Mouse (Mus musculus): ENCODE results near the gene Gpatch4. TPM values are rescaled to one million over a fixed set of nuclear protein-coding genes. Genes with fewer than 3 reads are reported as not detected.
A peak's percentile ranks its signal among the peaks of the same experiment; 100 is the strongest.

Gpatch4 gene
- 27.7 and 27.8 TPM in 2 replicates for polyA plus RNA-seq (2011; ENCODE audit: insufficient read depth, insufficient read length, low read depth, missing spikeins)

DNA sequence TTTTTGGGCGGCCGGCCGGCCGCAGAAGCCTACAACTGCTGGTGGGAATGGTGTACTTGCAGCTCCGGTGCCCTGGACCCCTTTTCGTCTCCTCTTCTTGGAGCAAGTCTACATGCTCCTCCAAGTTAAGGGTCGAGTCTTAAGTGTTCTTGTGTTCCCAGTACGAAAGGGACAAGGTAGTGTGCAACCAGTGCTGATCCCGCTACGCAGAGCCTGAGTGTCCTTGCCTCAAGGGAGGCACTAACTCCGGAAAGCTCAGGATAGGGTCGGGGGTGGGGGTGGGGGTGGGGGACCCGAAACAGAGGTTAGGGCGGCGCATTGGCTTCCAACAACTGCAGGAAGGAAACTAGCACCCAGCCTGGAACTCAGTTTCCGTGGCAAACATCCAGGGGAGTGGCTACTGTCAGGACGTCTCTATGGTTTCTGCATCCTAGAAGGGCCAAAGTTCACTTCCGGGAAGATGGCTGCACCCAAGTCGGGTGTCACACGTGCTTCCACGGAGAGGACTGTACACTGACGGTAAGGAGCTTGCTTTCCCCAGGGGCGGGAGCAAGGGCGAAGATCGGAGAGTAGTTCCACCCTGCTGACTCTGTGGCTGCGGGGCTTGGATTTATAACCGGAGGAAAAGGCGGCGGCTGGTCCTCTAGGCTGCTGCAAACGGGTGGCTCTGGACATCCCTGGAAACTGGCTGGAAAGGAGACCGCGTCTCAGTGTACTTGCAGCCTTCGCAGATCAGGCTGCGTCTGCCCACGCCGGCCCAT, at the start of gene Gpatch4:
TSS of gene Gpatch4 (plus strand) at position 448 of the 761 bp plus-strand sequence.
- peak within 1 kb of the TSS; percentile 93 for H3K4me3 ChIP-seq (ENCODE audit: low read depth, low read length)
- no peaks in the 10 kb centered on the region for H3K27me3 ChIP-seq (ENCODE audit: control insufficient read depth, insufficient read depth, low read length, poor library complexity, severe bottlenecking)
- no peaks in the 10 kb centered on the region for H3K4me1 ChIP-seq (ENCODE audit: control insufficient read depth, insufficient read depth, low read length)
- no peak within 1 kb of the TSS for H3K27ac ChIP-seq (ENCODE audit: insufficient read depth, low read length)
- no peaks in the 10 kb centered on the region for H3K9me3 ChIP-seq (replicated peaks; ENCODE audit: control insufficient read depth, insufficient read depth, low read length, poor library complexity, severe bottlenecking)
- H3K9ac ChIP-seq (ENCODE audit: low read depth, poor library complexity, severe bottlenecking), result peak within 1 kb of the TSS; percentile 60
- TF ChIP-seq POLR2A (IDR thresholded peaks at IDR 0.05; ENCODE audit: insufficient read depth, low read length), result peak; percentile 53
- TF ChIP-seq EP300 (IDR thresholded peaks at IDR 0.05; ENCODE audit: insufficient read depth, low read depth, low read length), result peak; percentile 33; the same call in 1 of the 2 replicates
- TF ChIP-seq CTCF (IDR thresholded peaks at IDR 0.05; ENCODE audit: low read depth, low read length), result no peak
- no peaks in the 10 kb centered on the region for H3K36me3 ChIP-seq (ENCODE audit: control insufficient read depth, insufficient read depth, low read length, poor library complexity, severe bottlenecking)

GRCm38 (mm10) chr3:87993436-87993835, 49.5 kb upstream of the Gpatch4 start:
- no peaks in the 10 kb centered on the region for H3K27me3 ChIP-seq (ENCODE audit: control insufficient read depth, insufficient read depth, low read length, poor library complexity, severe bottlenecking)
- H3K4me3 ChIP-seq (ENCODE audit: low read depth, low read length), result no peak overlapping the region
- H3K9ac ChIP-seq (ENCODE audit: low read depth, poor library complexity, severe bottlenecking), result no peak overlapping the region
- no peak overlapping the region for H3K27ac ChIP-seq (ENCODE audit: insufficient read depth, low read length)
- no peaks in the 10 kb centered on the region for H3K9me3 ChIP-seq (replicated peaks; ENCODE audit: control insufficient read depth, insufficient read depth, low read length, poor library complexity, severe bottlenecking)
- TF ChIP-seq EP300 (IDR thresholded peaks at IDR 0.05; ENCODE audit: insufficient read depth, low read depth, low read length), result no peak
- TF ChIP-seq POLR2A (IDR thresholded peaks at IDR 0.05; ENCODE audit: insufficient read depth, low read length), result no peak
- TF ChIP-seq CTCF (IDR thresholded peaks at IDR 0.05; ENCODE audit: low read depth, low read length), result no peak
- peaks cover 2% of the 10 kb centered on the region for H3K4me1 ChIP-seq (ENCODE audit: control insufficient read depth, insufficient read depth, low read length)
- no peaks in the 10 kb centered on the region for H3K36me3 ChIP-seq (ENCODE audit: control insufficient read depth, insufficient read depth, low read length, poor library complexity, severe bottlenecking)

DNA sequence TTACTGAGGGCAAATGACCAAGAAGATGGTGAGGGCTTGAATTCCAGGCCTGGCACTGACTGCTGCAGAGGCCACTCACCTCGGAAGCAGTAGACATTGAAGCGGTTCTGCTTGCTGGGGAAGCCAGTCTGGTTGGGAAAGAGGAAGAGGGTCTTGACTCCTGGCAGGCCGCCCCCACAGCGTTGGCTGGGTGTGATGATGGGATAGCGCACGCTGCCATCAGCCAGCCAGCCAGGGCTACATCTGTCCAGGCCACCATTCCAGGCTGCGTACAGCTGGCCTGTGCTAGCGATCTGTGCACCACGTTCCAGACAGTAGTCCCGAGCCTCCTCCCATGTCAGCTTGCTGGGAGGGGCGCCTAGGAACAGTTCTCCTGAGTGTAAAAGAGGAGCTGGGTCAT, 47.6 kb upstream of the Gpatch4 start:
- Histone ChIP-seq H3K4me1 (ENCODE audit: control insufficient read depth, insufficient read depth, low read length) (peaks cover 1% of the 10 kb centered on the region), H3K36me3 (ENCODE audit: control insufficient read depth, insufficient read depth, low read length, poor library complexity, severe bottlenecking) (no peaks in the 10 kb centered on the region), H3K4me3 (ENCODE audit: low read depth, low read length) (no peak overlapping the region), H3K9me3 (replicated peaks; ENCODE audit: control insufficient read depth, insufficient read depth, low read length, poor library complexity, severe bottlenecking) (no peaks in the 10 kb centered on the region), H3K9ac (ENCODE audit: low read depth, poor library complexity, severe bottlenecking) (no peak overlapping the region), H3K27ac (ENCODE audit: insufficient read depth, low read length) (no peak overlapping the region), H3K27me3 (ENCODE audit: control insufficient read depth, insufficient read depth, low read length, poor library complexity, severe bottlenecking) (peaks cover 16% of the 10 kb centered on the region)
- TF ChIP-seq EP300 (IDR thresholded peaks at IDR 0.05; ENCODE audit: insufficient read depth, low read depth, low read length), result no peak

DNA sequence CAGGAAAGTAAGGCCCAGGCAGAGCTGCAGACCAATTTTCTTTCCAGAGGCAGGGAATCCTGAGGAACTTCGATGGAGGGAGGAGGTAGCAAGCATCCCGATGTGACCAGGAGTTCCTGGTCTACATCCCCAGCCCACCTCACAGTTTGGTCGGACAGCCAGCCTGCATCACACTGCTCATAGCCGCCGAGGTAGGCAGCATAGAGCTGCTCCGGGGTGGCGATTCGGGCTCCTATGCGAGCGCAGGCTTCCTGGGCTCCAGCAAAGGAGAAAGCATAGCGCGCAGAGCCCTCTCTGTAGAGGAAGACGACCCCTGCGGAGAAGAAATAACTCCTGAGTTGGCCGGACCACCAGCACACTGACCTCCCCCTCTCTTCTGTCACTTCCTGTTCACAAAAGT, 46.5 kb upstream of the Gpatch4 start:
- peaks cover 16% of the 10 kb centered on the region for H3K27me3 ChIP-seq (ENCODE audit: control insufficient read depth, insufficient read depth, low read length, poor library complexity, severe bottlenecking)
- H3K4me1 ChIP-seq (ENCODE audit: control insufficient read depth, insufficient read depth, low read length), result peaks cover 1% of the 10 kb centered on the region
- TF ChIP-seq EP300 (IDR thresholded peaks at IDR 0.05; ENCODE audit: insufficient read depth, low read depth, low read length), result no peak
- TF ChIP-seq POLR2A (IDR thresholded peaks at IDR 0.05; ENCODE audit: insufficient read depth, low read length), result no peak
- no peak for TF ChIP-seq CTCF (IDR thresholded peaks at IDR 0.05; ENCODE audit: low read depth, low read length)
- no peaks in the 10 kb centered on the region for H3K9me3 ChIP-seq (replicated peaks; ENCODE audit: control insufficient read depth, insufficient read depth, low read length, poor library complexity, severe bottlenecking)
- no peaks in the 10 kb centered on the region for H3K36me3 ChIP-seq (ENCODE audit: control insufficient read depth, insufficient read depth, low read length, poor library complexity, severe bottlenecking)
- no peak overlapping the region for H3K9ac ChIP-seq (ENCODE audit: low read depth, poor library complexity, severe bottlenecking)
- H3K27ac ChIP-seq (ENCODE audit: insufficient read depth, low read length), result no peak overlapping the region
- H3K4me3 ChIP-seq (ENCODE audit: low read depth, low read length), result no peak overlapping the region; the same call in 1 of the 2 replicates

DNA sequence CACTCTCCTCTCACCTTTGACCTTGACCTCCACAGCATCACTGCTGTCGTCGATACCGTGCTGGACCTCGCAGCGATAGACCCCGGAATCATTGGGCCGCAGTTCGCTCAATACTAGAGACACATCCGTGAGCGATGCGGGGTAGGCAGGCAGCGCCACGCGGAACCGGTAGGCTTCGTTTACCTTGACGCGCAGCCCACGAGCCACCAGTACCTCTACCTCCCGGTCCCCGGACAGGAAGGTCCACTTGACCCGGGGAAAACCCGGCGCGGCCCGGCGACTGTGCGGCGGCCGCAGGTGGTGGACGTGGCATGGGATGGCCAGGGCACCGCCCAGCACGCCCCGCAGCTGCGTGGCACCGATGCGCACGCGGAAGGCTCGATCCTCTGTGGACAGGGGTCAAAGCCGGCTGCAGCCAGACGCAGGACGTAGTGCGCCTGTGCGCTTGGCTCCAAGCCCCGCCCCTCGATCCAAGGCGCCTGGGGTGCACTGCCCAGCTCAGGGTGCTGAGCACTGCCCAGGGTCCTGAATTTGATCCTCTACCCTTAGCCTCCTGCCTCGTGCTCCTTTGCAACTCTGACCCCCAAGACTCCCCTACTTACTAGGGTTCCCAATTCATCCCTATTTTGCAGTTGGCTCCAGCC, 45.8 kb upstream of the Gpatch4 start:
- Histone ChIP-seq H3K9me3 (replicated peaks; ENCODE audit: control insufficient read depth, insufficient read depth, low read length, poor library complexity, severe bottlenecking) (no peaks in the 10 kb centered on the region), H3K4me1 (ENCODE audit: control insufficient read depth, insufficient read depth, low read length) (peaks cover 1% of the 10 kb centered on the region), H3K4me3 (ENCODE audit: low read depth, low read length) (peak overlapping the region; percentile 61), H3K36me3 (ENCODE audit: control insufficient read depth, insufficient read depth, low read length, poor library complexity, severe bottlenecking) (no peaks in the 10 kb centered on the region), H3K27me3 (ENCODE audit: control insufficient read depth, insufficient read depth, low read length, poor library complexity, severe bottlenecking) (peaks cover 16% of the 10 kb centered on the region), H3K9ac (ENCODE audit: low read depth, poor library complexity, severe bottlenecking) (no peak overlapping the region), H3K27ac (ENCODE audit: insufficient read depth, low read length) (no peak overlapping the region)
- TF ChIP-seq POLR2A (IDR thresholded peaks at IDR 0.05; ENCODE audit: insufficient read depth, low read length) (no peak), EP300 (IDR thresholded peaks at IDR 0.05; ENCODE audit: insufficient read depth, low read depth, low read length) (0 out of 2 replicates have a peak, but pooled peaks have one; percentile 4)

GRCm38 (mm10) chr3:87998747-87999146, 44.2 kb upstream of the Gpatch4 start:
- H3K27me3 ChIP-seq (ENCODE audit: control insufficient read depth, insufficient read depth, low read length, poor library complexity, severe bottlenecking), result peaks cover 16% of the 10 kb centered on the region
- no peak overlapping the region for H3K4me3 ChIP-seq (ENCODE audit: low read depth, low read length)
- H3K4me1 ChIP-seq (ENCODE audit: control insufficient read depth, insufficient read depth, low read length), result peaks cover 1% of the 10 kb centered on the region
- H3K9ac ChIP-seq (ENCODE audit: low read depth, poor library complexity, severe bottlenecking), result no peak overlapping the region
- TF ChIP-seq POLR2A (IDR thresholded peaks at IDR 0.05; ENCODE audit: insufficient read depth, low read length) (no peak), CTCF (IDR thresholded peaks at IDR 0.05; ENCODE audit: low read depth, low read length) (no peak), EP300 (IDR thresholded peaks at IDR 0.05; ENCODE audit: insufficient read depth, low read depth, low read length) (no peak)
- H3K9me3 ChIP-seq (replicated peaks; ENCODE audit: control insufficient read depth, insufficient read depth, low read length, poor library complexity, severe bottlenecking), result no peaks in the 10 kb centered on the region
- H3K27ac ChIP-seq (ENCODE audit: insufficient read depth, low read length), result no peak overlapping the region
- no peaks in the 10 kb centered on the region for H3K36me3 ChIP-seq (ENCODE audit: control insufficient read depth, insufficient read depth, low read length, poor library complexity, severe bottlenecking)

Data from ES-Bruce4 (cell line).